Mouse (Mus musculus) mature B cell (primary cell): Measurements from ENCODE around the gene Slc6a17.

ENCODE experiments used
- in situ Hi-C: fragments of 300-500 bp; cut with MboI; formaldehyde crosslinking; loops from 2 replicates; pipeline ENCODE4 v1.14.3; 2019

Slc6a17 gene

DNA sequence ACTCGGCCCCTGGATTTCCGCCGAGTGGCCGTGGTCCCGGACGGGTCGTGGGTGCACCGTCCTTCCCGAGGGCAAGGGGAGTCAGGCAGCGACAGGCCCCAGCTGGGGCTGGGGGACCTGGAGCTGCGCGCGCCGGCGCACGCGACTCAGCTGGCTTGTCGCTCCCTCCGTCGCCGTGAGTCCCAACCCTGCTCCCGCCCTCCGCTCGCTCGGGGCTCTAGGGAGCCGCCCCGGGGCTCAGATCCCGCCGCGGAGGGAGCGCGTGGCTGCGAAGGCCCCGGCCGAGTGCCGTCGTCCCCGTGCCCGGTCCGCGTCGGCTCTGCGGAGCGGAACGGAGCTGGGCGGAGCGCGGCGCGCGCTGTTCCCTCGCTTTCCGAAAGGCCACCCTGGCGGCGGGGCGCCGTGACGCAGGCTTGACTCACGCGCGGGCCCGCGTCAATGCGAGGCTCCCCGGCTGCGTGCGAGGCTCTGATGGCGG is at the start of gene Slc6a17:
Gene Slc6a17, minus strand, starts transcription at position 388 of the 478 bp plus-strand sequence.
- in situ Hi-C loops = no loop called here

DNA sequence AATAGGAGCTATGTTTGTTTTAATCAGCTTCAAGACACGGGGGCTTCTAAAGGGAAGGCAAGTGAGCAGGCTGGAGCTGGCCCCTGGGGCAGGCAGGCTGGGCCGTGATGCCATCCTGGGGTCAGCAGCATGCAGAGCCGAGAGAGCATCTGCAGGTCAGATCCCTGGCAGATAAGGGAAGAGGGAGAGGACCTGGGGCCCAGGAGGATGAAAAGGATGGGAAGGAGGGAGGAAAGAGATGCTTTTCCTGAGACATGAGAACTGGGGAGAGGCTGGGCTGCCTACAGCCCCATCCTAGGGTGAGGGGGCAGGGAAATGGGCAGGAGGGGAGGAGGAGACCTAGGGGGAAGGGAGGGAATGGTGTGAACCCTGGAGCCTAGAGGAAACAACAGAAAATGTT is 47.5 kb upstream of the Slc6a17 start:
- in situ Hi-C loops = no loop called here

DNA sequence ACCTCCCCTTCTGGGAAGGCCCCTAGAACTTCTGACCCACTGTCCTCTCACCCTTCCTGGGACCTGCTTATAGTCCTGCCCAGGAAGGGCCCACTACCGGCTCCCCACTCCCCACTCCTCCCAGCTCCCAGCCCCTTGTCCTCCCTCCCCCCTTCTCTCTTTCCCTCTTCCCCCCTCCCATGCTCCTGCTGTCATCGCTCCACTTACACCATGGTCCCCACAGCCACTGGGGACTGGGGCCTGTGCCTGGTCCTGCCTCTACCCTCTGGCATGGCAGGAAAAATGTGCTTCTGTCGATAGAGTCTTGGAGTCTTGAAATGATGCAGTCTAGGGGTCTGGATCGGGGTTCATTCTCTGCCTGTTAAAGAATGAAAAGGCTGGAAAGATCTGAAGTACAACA is 46.1 kb upstream of the Slc6a17 start:
- in situ Hi-C loops = no loop called here

DNA sequence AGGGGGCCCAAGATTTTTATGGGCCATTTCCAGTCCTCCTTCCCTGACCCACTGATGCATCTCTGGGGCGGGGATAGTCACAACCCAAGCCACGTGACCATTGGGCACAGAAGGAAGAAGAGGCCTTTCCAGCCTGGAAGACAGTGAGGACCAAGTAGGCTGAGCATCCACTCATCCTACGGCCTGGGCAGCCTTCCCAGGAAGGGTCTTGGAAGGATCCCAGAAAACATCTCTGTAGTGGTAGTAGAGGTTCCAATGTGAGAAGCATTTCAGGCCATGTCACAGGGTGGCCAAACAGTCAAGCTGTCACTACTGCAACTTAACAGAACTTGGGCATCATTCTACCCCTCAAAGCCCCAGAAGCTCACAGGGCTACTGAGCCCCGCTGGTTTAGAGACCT is 44.8 kb upstream of the Slc6a17 start:
- in situ Hi-C loops = no loop called here

DNA sequence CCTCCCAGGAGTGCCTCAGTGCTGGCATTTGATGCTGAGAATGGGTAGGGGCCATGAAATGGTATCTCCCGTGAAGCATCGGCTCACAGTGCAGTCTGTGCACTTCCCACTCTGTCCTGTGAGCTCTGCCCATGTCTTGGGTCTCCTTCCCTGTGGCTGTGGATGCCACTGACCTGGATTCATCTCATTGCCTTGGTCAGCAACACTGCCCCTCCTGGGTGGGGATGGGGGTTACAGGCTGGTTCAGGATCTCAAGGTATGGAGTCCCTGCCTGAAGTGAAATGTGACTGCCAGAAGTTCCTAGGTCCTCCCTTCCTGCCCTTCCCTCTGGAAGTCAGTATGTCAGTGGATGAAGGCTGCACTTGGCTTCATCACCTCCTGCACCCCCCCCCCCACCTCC is 44.3 kb upstream of the Slc6a17 start:
- in situ Hi-C loops = no loop called here

DNA sequence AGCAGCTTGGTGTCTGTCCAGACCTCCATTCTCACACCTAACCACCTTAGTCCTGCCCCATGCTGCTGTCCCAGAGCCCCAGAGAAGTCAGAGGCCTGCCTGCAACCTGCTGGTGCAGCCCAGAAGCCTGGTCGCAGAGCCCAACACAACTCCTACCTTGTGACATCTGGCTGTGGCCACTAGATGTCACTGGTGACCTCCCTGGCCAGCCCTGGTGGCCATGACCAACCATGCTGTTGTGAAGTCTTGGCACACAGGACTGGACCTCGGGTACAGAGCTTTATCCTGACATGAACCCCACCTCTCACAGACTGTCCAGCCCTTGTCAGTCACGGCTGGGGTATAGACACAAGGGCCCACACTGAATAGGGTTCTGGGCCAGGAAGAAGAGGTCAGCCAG is 41.4 kb upstream of the Slc6a17 start:
- in situ Hi-C loops = no loop called here

DNA sequence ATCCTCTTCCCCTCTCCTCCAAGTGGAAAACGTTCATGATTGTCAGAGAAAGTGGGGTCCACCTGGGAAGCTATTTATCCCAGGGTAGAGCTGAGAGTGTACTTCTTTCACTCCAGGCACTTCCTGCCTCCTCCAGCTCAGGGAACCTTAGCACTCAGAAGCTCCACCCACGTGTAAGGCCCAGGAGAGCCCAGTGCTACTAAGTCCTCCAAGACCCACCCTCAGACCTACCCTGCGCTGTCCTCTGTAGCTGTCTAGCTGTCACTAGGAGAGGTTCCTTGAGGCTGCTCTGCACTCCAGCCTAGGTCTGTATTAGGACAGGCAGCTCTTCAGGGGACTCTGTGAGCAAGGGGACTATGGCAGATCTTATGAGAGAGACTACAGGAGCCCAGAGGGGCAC is 40.9 kb upstream of the Slc6a17 start:
- in situ Hi-C loops = no loop called here

DNA sequence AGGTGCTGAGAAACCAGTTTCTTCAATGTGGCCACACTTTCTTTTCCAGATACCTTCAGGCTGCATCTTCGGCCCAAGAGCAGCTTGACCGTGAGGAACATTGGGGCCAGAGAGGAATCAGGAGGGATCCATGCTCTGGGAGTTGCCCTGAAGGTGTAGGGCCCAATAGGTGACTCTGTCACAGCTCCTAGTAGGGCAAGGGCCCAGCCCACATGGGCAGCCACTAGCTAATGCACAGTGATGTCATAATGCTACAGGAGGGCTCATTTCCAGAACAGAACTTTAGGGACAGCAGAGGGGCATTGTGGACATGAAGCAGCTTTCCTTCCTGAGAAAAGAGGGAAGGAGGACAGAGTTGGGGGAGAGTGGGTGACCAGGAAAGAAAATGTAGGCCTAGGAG is 37.0 kb upstream of the Slc6a17 start, which contains the start of gene Ubl4b:
Gene Ubl4b, minus strand, starts transcription at position 232 of the 400 bp plus-strand sequence.
- in situ Hi-C loops = no loop called here

DNA sequence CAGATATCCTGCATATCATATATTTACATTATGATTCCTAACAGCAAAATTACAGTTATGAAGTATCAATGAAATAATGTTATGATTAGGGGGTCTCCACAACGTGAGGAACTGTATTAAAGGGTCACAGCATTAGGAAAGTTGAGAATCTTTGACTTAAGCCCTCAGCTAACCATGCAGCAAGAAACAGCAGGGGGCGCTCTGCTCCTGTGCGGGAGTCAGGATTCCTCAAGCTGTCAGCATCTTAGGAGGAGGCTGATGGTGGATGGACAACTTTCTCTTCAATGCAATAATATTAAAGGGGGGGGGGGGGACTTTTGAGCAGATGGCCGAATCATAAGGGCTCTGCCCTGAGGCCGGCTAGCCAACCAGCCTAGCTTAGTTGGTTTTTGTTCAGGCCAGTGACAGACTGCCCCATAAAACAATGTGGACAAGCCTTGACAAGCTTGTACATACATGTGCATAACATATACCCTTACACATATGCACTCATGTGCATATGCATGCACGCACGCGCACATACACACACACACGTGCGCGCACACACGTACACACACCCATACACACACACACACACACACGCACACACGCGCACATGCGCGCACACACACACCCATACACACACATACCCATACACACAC is 32.7 kb upstream of the Slc6a17 start:
- in situ Hi-C loops = no loop called here

DNA sequence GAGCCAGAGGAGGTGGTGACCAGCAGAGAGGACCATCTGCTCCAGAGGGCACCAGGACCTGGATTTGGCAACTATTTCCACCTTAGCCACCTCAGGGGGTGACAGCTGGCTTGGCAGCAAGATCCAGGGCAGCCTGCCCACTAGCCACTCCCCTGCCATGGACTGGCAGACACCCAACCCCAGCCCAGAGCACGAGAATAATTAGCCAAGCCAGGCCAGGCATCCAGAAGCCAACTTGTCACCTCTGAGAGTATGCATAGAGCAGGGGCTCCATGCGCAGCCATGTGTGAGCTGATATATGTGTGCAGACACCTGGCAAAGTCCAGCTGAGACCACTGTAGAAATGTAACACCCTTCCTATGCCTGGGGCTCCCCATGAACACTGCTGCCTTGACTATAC is 29.1 kb upstream of the Slc6a17 start:
- in situ Hi-C loops = no loop called here

DNA sequence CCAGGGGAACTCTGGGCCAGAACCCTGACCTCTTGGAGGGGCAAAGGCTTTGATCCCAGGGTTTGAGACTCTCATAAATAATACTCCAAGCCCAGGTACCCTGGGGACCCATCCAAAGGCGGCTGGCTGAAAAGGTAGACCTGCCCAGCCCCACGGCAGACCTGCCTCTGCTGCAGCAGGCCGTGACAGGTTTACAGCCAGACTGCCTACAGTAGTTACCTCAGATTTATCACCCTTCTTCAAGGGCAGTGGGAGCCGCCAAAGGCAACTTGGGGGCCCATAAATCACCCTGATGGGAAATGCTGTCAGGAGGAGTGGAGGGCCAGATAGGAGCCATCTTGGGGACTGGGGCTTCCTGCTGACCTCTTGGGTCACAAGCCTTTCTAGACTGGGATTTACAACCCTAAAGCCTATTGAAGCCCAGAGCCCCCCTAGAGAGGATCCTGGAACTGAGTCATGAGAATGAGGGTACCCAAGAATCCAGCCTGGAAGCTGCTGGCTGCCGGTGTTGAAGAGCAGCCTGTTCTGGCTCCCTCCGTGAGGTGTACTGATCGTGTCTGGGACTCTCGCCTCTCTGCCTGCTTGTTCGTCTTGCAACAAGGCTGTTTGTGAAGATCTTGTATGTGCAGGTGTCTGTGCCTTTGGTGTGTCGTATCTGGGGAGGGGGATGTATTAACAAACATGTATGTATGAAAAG is 28.0 kb upstream of the Slc6a17 start:
- in situ Hi-C loops = no loop called here

DNA sequence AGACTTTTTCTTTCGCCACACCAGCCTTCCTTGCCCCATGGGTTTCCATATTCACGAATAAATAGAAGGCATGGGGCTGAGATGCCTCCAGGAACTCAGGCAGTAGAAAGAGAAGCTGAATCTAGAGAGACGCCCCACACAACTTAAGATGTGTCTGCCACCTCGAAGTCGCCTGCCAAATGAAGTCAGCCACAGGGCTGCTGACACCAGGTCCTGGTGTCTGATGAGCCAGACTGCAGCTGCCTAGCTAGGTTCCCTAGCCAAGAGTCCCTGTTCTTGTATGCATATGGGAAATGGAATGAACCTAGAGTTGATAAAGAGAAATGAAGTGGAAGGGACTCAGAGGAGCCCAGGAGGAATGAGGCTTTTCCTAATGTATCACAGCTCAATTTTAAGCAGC is 27.5 kb upstream of the Slc6a17 start:
- in situ Hi-C loops = no loop called here

DNA sequence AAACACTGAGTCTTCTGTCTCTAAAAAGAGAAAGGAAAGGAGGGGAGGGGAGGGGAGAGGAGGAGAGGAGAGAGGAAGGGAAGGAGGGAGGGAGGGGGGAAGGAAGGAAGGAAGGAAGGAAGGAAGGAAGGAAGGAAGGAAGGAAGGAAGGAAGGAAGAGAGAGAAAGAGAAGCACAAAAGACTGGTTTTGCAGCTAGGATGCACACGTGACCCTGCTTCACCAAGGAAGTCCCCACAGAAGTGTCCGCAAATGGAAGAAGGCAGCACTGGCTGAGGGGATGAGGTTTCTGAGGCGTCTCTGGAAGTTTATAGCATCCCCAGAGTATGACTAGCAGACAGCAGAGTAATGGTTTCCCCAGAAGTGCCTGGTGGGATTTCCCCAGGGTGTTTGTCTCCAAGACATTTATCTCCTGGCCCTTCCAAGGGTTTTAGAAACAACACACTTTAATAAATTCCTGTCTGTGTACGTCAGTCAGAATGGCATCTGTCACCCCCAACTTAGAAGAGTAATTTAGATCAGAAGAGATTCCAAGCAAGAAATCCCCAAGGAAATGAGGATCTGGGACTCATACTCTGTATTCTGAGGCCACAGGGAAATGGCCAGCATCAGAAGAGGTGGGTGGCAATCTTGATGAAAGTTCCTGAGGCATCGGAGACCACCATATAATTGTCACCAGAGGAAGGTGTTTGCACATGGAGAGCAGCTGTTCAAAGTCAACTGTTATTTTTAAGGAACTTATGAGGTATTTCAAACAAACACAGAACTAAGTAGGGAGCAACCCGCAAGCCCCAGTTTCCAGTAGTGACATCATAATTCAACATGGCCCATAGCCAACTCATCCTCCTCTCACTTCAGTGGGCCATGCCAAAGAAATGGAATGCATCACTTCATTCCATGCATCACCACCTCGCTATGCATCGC is 25.6 kb upstream of the Slc6a17 start:
- in situ Hi-C loops = no loop called here

DNA sequence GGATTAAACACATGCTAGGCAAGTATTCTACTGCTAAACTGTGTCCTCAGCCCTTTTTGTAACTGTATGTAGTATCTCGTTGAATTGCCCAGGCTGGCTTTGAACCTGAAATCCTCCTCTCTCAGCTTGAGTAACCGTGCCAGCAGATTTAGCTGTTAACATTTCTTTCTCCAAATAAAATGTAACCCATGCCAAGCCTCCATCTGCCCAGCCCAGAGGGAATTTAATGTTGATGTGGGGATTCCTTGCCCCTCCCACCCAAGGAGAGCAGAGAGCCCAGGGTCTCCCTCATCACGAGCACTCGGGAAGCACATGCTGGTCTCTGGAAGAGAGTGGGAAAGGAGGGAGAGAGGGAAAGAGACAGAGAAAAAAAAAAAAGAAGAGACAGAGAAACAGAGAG is 24.8 kb upstream of the Slc6a17 start:
- in situ Hi-C loops = no loop called here

DNA sequence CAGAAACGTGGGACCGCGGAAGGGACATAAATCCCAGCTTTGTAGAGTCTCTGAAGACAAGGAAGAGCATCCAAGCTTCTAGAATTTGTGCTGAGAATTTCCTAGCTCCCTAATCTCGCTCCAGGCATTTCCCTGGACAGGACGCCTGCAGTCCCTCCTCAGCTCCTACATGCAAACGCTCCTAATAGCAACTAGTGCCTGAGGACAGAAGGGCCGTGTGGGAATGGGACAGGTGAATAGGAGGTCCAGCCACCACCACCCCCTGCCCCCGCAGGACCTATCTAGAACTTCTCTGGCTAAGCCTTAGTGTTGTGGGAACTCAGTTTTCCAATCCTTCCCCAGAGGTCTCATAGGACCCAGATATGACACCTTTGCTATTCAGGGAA is 19.7 kb upstream of the Slc6a17 start:
- in situ Hi-C loops = no loop called here

DNA sequence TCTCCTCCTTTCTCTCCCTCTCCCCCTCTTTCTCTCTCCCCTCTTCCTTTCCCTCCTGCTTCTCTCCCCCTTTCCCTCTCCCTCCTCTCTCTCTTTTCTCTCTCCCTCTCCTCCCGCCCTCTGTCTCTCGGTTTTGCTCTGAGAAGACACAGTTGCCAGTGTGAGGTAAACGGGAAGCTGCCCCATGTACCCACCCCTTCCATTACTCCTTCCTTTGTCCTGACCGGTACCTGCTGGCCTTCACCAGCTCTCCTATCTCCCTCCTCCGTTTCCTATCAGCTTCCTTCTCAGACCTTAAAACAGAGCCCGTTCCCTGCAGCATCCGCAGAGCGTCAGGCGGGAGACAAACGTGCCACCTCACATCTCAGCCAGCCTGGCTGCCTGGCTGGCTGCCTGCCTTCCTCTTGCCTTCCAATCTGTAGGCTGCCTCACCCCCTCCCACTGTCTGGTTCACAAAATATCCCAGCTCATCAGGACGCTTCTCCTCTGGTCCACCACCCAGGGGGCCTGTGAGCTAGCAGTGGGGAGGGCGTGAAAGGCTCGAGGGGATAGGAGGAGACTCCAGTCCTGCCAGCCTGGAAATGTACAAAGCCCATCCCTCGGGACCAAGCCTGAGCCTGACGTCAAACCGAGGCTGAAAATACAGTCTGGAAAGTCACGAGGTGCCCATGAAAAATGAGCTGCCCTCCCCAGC is 19.1 kb upstream of the Slc6a17 start:
- in situ Hi-C loops = no loop called here

DNA sequence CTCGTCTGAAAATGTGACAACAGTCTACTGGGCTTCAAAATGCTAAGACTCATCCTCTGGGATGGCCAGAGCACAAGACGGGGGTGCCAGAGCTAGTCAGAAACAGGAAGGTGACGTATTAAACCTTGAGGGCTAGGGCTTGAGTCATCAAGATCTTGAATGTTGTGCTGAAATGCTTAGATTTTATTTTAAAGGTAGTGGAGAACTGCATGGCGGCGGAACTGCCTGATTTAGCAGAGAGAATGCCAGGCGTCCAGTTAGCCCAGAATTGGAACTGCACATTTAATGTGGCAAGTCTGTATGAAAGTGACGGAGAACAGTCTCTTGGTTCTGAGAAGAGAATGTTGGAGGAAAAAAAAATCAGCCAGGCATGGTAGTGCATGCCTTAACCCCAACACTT is 17.1 kb upstream of the Slc6a17 start:
- in situ Hi-C loops = no loop called here

DNA sequence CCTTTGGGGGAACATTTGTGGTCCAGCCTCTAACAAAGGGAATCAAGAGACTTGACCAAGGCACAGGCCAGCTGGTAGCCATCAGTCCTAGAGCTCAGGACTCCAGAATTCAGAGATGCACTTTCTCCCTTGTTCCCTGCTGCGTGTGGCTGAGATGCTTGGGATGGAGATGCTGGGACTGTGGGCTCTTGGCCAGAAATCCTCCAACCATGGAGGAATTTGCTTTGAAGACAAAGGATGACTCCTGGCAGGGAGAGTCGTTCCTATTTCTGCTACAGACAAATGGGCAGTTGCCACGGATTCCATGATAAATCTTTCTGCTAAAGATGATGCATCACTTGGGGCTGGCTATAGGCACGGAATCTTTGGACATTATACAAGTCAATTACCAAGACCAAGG is 15.7 kb upstream of the Slc6a17 start:
- in situ Hi-C loops = no loop called here

DNA sequence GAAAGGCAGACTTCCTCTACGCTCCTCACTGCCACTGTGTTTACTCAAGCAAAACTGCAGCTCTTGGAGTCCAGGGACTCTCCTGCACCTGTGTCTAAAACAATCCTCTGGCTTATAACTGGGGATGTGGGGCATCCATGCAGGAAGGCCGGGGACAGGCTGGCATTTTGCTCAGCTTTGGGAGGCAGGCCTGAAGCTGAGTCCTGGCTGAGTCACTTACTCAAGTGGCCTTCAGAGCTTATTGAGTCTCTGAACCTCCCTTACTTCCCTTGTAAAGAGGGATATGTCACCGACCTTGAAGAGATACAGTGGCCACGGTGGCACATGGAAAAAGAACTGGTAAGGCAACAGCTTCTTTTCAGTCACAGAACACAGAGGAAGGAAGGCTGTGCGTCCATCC is 12.8 kb upstream of the Slc6a17 start:
- in situ Hi-C loops = no loop called here

DNA sequence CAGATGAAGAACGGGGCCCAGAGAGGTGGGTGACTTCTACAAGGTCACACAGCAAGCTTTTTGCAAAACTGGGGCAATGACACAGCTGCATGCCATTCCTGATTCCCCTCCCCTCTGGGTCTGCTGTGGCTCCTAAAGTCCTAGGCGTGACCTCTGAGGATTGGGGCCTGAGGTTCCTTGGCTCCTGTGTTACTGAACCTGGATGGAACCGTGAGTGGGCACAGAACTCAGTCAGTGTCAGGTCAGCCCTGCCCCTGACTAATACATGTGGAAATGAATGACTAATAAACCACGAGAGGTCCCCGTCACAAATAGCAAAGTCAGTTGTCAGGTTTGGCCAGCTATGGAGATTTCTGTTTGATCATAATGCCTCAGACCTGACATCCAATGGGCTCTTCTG is 11.4 kb upstream of the Slc6a17 start:
- in situ Hi-C loops = no loop called here

DNA sequence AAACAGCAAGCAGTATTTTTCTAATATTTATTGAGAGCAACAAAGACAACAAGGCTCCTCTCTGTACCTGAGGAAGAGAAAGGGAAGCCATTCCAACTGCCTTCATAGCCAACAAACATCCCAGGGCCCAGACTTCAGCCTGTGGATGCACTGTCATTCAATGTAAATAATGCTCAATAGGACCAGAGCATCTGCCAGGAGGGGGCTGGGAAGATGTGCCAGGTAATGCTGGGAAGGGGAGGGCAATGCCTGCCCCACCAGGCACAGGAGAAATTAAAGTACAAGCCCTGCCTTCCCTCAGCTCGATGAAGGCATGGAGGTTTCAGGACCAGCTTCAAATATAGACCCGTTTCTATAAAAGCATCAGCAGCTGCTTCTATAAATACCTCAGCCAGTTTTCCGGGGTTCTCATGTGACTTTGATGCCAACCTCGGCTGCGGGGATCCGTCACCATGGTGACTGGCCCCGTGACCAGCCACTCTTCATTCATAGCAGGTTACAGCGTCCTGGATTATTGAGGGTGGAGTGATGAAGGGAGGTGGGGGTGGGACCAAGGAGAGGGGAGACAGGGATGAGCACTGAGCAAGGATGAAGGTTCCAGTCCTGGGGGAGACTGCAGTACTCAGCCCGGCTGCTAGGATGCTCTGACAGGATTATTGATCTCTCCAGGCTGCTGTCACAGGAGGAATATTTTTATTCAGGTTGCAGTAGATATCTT is 10.7 kb upstream of the Slc6a17 start:
- in situ Hi-C loops = no loop called here
